Mouse (Mus musculus): Measurements from ENCODE around the gene Sema3a.

The Sema3a gene

DNA sequence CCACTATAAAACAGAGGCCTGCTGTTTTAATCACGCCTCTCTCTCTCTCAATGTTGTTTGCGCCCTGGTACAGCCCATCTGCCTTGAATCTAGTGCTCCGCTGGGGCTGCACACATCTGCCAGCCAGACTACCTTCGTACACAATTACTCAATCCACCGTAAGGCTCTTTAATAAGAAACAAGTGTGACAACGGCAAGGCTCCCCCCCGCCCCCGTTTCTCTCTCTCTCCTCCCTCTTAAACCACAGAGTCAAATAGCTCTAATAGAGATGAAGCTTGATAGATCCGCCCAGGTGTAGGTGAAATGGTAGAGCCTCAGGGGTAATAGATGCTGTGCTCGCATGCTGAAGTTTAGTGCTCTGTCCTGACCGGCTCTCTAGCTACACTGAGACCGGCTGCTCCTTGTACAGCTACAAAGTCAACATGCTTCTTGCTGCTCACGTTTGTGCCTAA is at the start of gene Sema3a:
Sema3a (plus strand) TSS at position 174 of the 452 bp plus-strand sequence.
- DNase-seq (ENCODE audit: low read depth, low spot score), result no peak

- no peak for DNase-seq (ENCODE audit: low read depth, low spot score)
Measured at GRCm38 (mm10) chr5:13084777-13085439, 40.3 kb upstream of the Sema3a start.

- DNase-seq (ENCODE audit: low read depth, low spot score), result no peak
Measured at GRCm38 (mm10) chr5:13090431-13090830, 34.8 kb upstream of the Sema3a start.

DNA sequence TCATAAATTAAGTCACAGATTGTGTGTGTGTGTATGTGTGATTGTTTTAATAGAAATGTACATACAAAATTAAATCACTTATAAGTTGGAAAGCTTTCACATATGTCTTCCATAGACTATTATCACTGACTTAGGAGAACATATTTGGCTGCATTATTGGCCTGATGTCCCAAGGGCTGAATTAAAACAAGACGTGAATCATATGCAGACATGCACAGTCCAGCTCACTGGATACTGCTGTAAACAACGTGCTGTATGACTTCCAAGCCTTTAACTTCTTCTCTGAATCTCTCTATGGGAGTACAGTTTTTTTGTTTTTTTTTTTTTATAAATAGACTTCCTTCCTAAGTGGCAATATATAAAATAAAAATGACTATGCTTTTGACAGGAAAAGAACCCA is 15.7 kb upstream of the Sema3a start:
- no peak for DNase-seq (ENCODE audit: low read depth, low spot score)

DNA sequence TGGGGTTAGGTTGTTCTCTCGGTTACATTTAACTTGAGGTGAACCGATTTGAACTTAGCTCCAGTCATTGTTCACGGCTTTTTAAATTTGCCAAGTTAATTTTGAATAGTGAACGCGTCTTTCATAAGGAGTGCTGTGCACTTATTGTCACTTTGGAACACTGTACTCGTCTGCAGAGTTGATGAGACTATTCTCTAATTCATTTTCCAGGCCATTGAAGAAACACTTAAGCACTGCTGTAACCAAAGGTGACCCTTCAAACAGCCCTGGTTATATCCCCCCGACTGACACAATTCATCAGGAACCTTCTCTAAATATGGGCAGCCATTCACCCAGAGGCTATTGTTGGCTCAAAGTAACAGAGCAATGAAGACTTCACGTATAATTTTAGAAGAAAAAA is 8.0 kb upstream of the Sema3a start:
- no peak for DNase-seq (ENCODE audit: low read depth, low spot score)

GRCm38 (mm10) chr5:13125757-13126156 is 543 bp downstream of the Sema3a start:
- no peak for DNase-seq (ENCODE audit: low read depth, low spot score)

GRCm38 (mm10) chr5:13126196-13126595 is 982 bp downstream of the Sema3a start:
- DNase-seq (ENCODE audit: low read depth, low spot score), result no peak

DNA sequence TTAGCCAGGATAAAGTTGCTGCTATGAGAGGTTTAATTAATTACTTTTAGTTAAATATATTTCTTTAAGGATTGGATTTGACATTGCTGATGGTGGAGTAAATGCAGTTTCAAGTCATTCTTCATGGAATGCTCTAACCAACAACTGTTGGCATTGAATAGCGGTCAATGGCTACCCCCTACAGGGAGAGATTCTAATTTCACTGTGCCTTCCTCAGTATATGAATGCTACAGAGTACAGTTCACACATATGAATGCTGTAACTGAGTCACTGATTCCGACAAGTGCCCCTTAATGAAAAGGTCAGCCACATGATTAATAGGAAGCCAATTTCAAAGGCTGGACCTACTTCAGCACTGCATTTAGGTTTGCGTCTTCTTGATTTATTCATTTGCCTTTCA is 1.9 kb downstream of the Sema3a start:
- DNase-seq (ENCODE audit: low read depth, low spot score), result no peak

GRCm38 (mm10) chr5:13144733-13145457 is 19.7 kb downstream of the Sema3a start:
- no peak for DNase-seq (ENCODE audit: low read depth, low spot score)

GRCm38 (mm10) chr5:13149909-13150308 is 24.7 kb downstream of the Sema3a start:
- no peak for DNase-seq (ENCODE audit: low read depth, low spot score)

DNA sequence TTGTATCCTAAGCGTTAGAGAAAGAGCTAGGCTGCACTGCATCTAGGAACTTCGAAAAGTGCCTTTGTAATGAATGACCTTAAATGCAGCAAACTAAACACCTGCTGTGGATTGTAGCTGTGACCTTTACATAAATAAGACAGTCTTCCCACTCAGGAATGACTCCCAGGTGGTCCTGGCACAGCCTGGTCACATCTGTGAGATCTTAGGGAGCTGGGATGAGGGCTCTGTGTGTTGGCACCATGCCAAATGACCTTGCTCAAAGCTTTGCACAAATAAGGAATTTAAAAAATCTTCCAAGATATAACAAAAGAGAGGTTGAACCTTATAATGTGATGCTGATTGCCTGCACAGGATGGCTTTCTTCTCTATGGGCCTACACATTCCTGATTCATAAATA is 25.8 kb downstream of the Sema3a start:
- DNase-seq (ENCODE audit: low read depth, low spot score), result no peak

GRCm38 (mm10) chr5:13157761-13158612 is 32.8 kb downstream of the Sema3a start:
- DNase-seq (ENCODE audit: low read depth, low spot score), result no peak

GRCm38 (mm10) chr5:13182186-13182585 is 57.0 kb downstream of the Sema3a start:
- no peak for DNase-seq (ENCODE audit: low read depth, low spot score)

DNA sequence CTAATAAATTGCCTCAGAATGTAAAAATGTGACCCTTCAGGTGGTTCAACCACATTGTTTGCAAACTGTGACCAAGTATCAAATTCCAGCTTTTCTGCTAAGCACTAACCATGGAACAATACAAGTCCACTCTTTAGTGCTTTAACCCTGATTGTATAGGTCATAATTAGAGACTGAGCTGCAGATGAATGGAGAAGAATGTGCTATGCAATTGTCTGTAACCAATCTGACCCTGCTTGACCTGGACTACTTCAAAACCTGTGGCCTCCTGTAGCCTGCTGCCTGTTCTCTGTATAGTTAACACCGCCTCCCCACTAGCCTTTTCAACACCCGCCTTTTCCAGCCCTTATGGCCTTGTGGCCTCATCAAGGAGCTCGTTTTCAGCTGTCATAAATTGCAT is 72.7 kb downstream of the Sema3a start:
- DNase-seq (ENCODE audit: low read depth, low spot score), result no peak

- DNase-seq (ENCODE audit: low read depth, low spot score), result no peak
Measured at GRCm38 (mm10) chr5:13199709-13200108, 74.5 kb downstream of the Sema3a start.

- DNase-seq (ENCODE audit: low read depth, low spot score), result no peak
Measured at GRCm38 (mm10) chr5:13255353-13255752, 130.1 kb downstream of the Sema3a start.

GRCm38 (mm10) chr5:13256321-13256720 is 131.1 kb downstream of the Sema3a start:
- no peak for DNase-seq (ENCODE audit: low read depth, low spot score)

- no peak for DNase-seq (ENCODE audit: low read depth, low spot score)
Measured at GRCm38 (mm10) chr5:13263087-13263486, 137.9 kb downstream of the Sema3a start.

DNA sequence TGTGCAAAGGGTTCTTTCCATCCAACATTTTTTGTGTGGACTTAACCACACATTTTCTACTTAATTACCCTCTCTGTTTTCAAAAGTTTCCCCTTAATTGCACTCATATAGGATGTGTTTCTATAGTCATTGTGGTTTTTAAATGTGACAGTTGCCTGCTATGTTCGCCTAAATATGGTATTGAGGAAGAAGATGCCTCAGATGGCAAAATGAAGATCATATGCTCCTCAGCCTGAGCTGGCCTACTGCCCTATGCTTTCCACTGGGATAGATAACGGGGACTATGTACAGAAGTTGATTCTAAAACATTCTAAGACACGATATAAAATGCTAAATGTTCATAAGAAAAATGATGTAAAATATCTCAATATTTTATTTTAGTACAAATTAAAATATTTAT is 138.3 kb downstream of the Sema3a start:
- DNase-seq (ENCODE audit: low read depth, low spot score), result no peak

- no peak for DNase-seq (ENCODE audit: low read depth, low spot score)
Measured at GRCm38 (mm10) chr5:13312667-13313066, 187.5 kb downstream of the Sema3a start.

GRCm38 (mm10) chr5:13313977-13314376 is 188.8 kb downstream of the Sema3a start:
- no peak for DNase-seq (ENCODE audit: low read depth, low spot score)

DNA sequence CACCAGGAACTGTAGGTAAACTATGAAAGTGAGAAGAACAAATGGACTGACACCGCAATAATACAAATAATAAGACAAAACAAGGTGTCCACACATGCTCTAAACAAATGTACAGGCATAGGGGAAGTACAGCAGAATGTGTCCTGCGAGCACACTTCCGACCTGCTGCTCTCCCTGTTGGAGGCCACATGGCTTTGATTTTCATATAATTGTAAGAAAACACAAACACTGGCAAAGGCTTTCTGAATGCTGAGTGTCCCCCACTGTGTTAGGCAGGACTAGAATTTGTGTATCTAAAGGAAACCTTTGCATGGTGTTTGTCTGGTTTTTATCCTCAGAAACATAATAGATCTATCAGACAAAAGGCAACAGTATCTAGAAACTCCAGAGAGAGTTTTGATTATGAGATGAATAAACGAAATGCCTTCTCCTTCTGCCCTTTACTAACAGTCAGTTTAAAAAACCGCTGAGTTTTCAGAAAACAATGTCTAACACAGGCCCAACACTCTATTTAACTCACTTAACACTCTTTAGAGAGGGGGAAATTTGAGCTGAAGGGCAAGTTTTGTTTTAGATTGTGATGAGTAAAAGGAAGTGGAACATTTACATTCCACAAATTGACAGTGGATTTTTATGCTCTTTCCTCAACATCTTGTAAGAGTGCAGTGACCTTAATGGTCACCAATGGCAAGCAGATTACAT is 193.7 kb downstream of the Sema3a start:
- no peak for DNase-seq (ENCODE audit: low read depth, low spot score)
